Mouse (Mus musculus) hematopoietic stem cell, adult 5-6 weeks (primary cell): ENCODE results near the gene Rpain. TPM values are rescaled to one million over a fixed set of nuclear protein-coding genes. Genes with fewer than 3 reads are reported as not detected.

Experiments used
- total RNA-seq: library from RNA; stranded (forward); fragments of 172-1452, 232-1000 nt; gene quantifications from 2 replicates; pipeline ENCODE4 v1.2.3, GENCODE M21; 2017

Rpain gene
- total RNA-seq, 1 experiment from 2014 or later, result 32.5 TPM

Other genes with a start within 250 kb of the Rpain start
- 3.7 and 8.3 TPM in 2 replicates for gene Zfp3, start 206.0 kb upstream of the Rpain start, total RNA-seq
- 0.25 and 0.69 TPM in 2 replicates for gene Scimp, start 157.6 kb upstream of the Rpain start, total RNA-seq
- 67.7 and 75.9 TPM in 2 replicates for gene Rabep1, start 125.4 kb upstream of the Rpain start, total RNA-seq
- 131 and 148 TPM in 2 replicates for gene Nup88, start 240 bp upstream of the Rpain start, total RNA-seq
- gene C1qbp, start 12.8 kb downstream of the Rpain start, total RNA-seq, result 48.3 and 82.1 TPM in 2 replicates
- gene Dhx33, start 34.2 kb downstream of the Rpain start, total RNA-seq, result 39.6 and 39.8 TPM in 2 replicates
- gene Mis12, start 49.4 kb downstream of the Rpain start, total RNA-seq, result 30.8 and 38.1 TPM in 2 replicates
- gene Derl2, start 49.6 kb downstream of the Rpain start, total RNA-seq, result 27.6 and 31.6 TPM in 2 replicates
- 1.4 TPM in 1 of 2 replicates, not detected in the other for gene 6330403K07Rik, start 63.3 kb downstream of the Rpain start, total RNA-seq
- gene Nlrp1a, start 174.5 kb downstream of the Rpain start, total RNA-seq, result 6.5 and 8.6 TPM in 2 replicates